Mouse (Mus musculus) embryonic stem cell, embryonic (primary cell): ENCODE measurements at regions not wholly inside any gene's neighbourhood (a gene's known extent, or its start where the extent isn't known, plus 50 kb on each side); places are given as distances from the start of the nearest gene placed in this dataset.

Experiments
- CTCF ChIA-PET, 4 experiments: fragments of 300-600 bp in 2 of 4; fragments of 350-600 bp in 2 of 4; sonication (Branson Sonifier 250); formaldehyde crosslinking; loops; one replicate each; lab custom pipeline; 2022; ENCODE audit warnings: inconsistent platforms in 2 of 4; lab: Charles Lee
- POLR2A ChIA-PET, 4 experiments: fragments of 300-600 bp in 2 of 4; fragments of 350-600 bp in 2 of 4; sonication (Branson Sonifier 250); formaldehyde crosslinking; loops; one replicate each; lab custom pipeline; 2022; ENCODE audit warnings: antibody characterized with exemption in 4 of 4, inconsistent platforms in 1 of 4; lab: Charles Lee

DNA sequence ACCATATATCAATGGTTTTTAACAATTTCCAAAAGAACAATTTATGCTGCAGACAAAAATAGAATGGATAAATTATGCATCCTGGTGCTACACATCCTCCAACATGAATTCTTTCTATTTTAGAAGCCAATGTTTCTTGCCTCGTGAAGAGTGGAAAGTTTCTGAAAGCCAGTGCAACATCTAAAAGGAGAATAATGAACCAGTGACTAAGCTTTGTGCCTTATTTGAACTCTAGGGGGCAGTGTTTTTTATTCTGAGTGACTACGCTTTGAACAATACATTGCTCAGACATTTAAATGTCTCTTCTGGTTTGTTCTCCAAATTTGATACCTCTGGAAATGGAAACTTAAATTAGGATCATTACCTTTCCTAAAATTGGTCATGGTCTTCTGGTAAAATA is 78.0 kb downstream of the Yipf7 start:
- POLR2A ChIA-PET, result no interaction called here
- CTCF ChIA-PET, result interaction anchor here in 3 of 4 experiments (0.5 to 0.8 kb wide), 3 partner anchors 25 to 882 kb away, joined by 3 read pairs; no protein-coding TSS in a partner anchor
